Mouse (Mus musculus) ES-Bruce4 (cell line): ENCODE measurements around the gene Mpzl1.

Source experiments
- CTCF ChIP-seq: IDR thresholded peaks from one replicate; pipeline ENCODE4 v1.8.1; 2011; ENCODE audit warnings: low read depth, low read length
- POLR2A ChIP-seq: IDR thresholded peaks from one replicate; pipeline ENCODE4 v1.8.1; 2011; ENCODE audit warnings: low read length; ENCODE audit not compliant: insufficient read depth

DNA sequence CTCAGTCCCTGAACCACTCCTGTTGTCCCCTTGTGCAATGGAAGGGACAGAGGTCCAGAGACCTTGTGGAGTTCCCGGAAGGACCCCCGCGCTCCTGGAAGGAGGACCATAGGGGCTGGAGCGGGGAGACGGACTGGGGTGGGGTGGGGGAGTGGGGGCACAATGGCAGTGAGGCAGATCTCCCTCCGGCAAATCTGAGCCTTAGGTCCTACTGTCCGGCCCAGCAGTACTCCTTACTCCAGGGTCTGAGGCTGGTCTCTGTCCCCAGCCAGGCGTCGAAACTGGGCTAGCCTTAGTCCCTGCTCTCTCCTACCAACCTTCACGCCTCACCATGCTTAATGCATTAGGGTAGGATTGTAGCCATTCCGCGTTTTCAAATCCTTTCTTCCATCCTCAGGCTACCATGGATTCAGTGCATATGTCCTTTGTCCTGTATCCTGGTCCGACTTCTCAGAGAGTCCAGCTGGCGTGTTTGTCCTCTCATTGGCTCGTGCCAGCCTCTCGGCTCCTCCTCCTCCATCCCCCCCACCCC, 8.5 kb upstream of the Mpzl1 start:
- no peak for TF ChIP-seq CTCF
- TF ChIP-seq POLR2A, result no peak
